Mouse (Mus musculus) ES-Bruce4 (cell line): ENCODE results near the gene Itga8. TPM values are rescaled to one million over a fixed set of nuclear protein-coding genes. Genes with fewer than 3 reads are reported as not detected.

Experiments
- H3K27ac ChIP-seq: 2 replicates; pipeline ENCODE4 v1.5.1; 2012; ENCODE audit warnings: low read length, inconsistent platforms; ENCODE audit not compliant: insufficient read depth
- H3K27me3 ChIP-seq: 2 replicates; pipeline ENCODE4 v1.6.1; 2012; ENCODE audit warnings: mild to moderate bottlenecking, low read length, inconsistent platforms; ENCODE audit not compliant: control insufficient read depth, poor library complexity, insufficient read depth, severe bottlenecking
- H3K36me3 ChIP-seq: 2 replicates; pipeline ENCODE4 v1.6.1; 2012; ENCODE audit warnings: inconsistent platforms, mild to moderate bottlenecking, low read length, moderate library complexity; ENCODE audit not compliant: control insufficient read depth, poor library complexity, insufficient read depth, severe bottlenecking
- H3K4me1 ChIP-seq: one replicate; pipeline ENCODE4 v1.8.1; 2011; ENCODE audit warnings: low read length; ENCODE audit not compliant: control insufficient read depth, insufficient read depth
- H3K4me3 ChIP-seq: 2 replicates; pipeline ENCODE4 v1.5.1; 2011; ENCODE audit warnings: low read depth, mild to moderate bottlenecking, low read length
- H3K9ac ChIP-seq: 2 replicates; pipeline ENCODE4 v1.6.1; 2012; ENCODE audit warnings: low read depth, mild to moderate bottlenecking, inconsistent platforms; ENCODE audit not compliant: poor library complexity, severe bottlenecking
- H3K9me3 ChIP-seq: replicated peaks from 2 replicates; pipeline ENCODE4 v1.6.1; 2012; ENCODE audit warnings: mild to moderate bottlenecking, low read length, inconsistent platforms; ENCODE audit not compliant: control insufficient read depth, poor library complexity, insufficient read depth, severe bottlenecking
- CTCF ChIP-seq: IDR thresholded peaks from one replicate; pipeline ENCODE4 v1.8.1; 2011; ENCODE audit warnings: low read depth, low read length
- EP300 ChIP-seq: IDR thresholded peaks from 2 replicates; pipeline ENCODE4 v1.6.1; 2011; ENCODE audit warnings: low read depth, low read length; ENCODE audit not compliant: insufficient read depth
- POLR2A ChIP-seq: IDR thresholded peaks from one replicate; pipeline ENCODE4 v1.8.1; 2011; ENCODE audit warnings: low read length; ENCODE audit not compliant: insufficient read depth
- polyA plus RNA-seq: library from polyadenylated mRNA; stranded (reverse); fragments of >200 nt; gene quantifications from 2 replicates; pipeline ENCODE4 v1.2.4, GENCODE M21; 2011; ENCODE audit warnings: low read depth; ENCODE audit not compliant: missing spikeins, insufficient read depth, insufficient read length

Gene Itga8
- polyA plus RNA-seq, 1 experiment = 1.3 TPM

GRCm38 (mm10) chr2:12115479-12115878, 186.2 kb downstream of the Itga8 start:
- no peak overlapping the region for H3K9ac ChIP-seq
- H3K27ac ChIP-seq = no peak overlapping the region
- H3K27me3 ChIP-seq = no peaks in the 10 kb centered on the region
- H3K36me3 ChIP-seq = no peaks in the 10 kb centered on the region
- no peak for TF ChIP-seq CTCF
- TF ChIP-seq EP300 = no peak
- TF ChIP-seq POLR2A = no peak
- no peaks in the 10 kb centered on the region for H3K9me3 ChIP-seq
- no peaks in the 10 kb centered on the region for H3K4me1 ChIP-seq
- no peak overlapping the region for H3K4me3 ChIP-seq

- Histone ChIP-seq H3K27ac (no peak overlapping the region), H3K27me3 (no peaks in the 10 kb centered on the region), H3K4me3 (no peak overlapping the region), H3K9ac (no peak overlapping the region), H3K4me1 (no peaks in the 10 kb centered on the region), H3K36me3 (no peaks in the 10 kb centered on the region), H3K9me3 (no peaks in the 10 kb centered on the region)
- TF ChIP-seq CTCF = no peak
- no peak for TF ChIP-seq EP300
Measured at GRCm38 (mm10) chr2:12109306-12109705, 192.4 kb downstream of the Itga8 start.

- Histone ChIP-seq H3K36me3 (no peaks in the 10 kb centered on the region), H3K9ac (no peak overlapping the region), H3K27ac (no peak overlapping the region), H3K9me3 (no peaks in the 10 kb centered on the region), H3K4me3 (no peak overlapping the region), H3K4me1 (no peaks in the 10 kb centered on the region), H3K27me3 (no peaks in the 10 kb centered on the region)
- TF ChIP-seq CTCF (no peak), EP300 (no peak), POLR2A (no peak)
Measured at GRCm38 (mm10) chr2:12108306-12108705, 193.4 kb downstream of the Itga8 start.

GRCm38 (mm10) chr2:12107265-12107664, 194.5 kb downstream of the Itga8 start:
- H3K4me1 ChIP-seq = no peaks in the 10 kb centered on the region
- H3K27ac ChIP-seq = no peak overlapping the region
- H3K9me3 ChIP-seq = no peaks in the 10 kb centered on the region
- no peaks in the 10 kb centered on the region for H3K27me3 ChIP-seq
- H3K9ac ChIP-seq = no peak overlapping the region
- no peak overlapping the region for H3K4me3 ChIP-seq
- no peaks in the 10 kb centered on the region for H3K36me3 ChIP-seq
- TF ChIP-seq POLR2A (no peak), CTCF (no peak), EP300 (no peak)

- Histone ChIP-seq H3K4me1 (no peaks in the 10 kb centered on the region), H3K9ac (no peak overlapping the region), H3K9me3 (no peaks in the 10 kb centered on the region), H3K36me3 (no peaks in the 10 kb centered on the region), H3K4me3 (no peak overlapping the region), H3K27me3 (no peaks in the 10 kb centered on the region), H3K27ac (no peak overlapping the region)
- TF ChIP-seq EP300 = no peak
- TF ChIP-seq CTCF = no peak
- no peak for TF ChIP-seq POLR2A
Measured at GRCm38 (mm10) chr2:12103183-12103582, 198.5 kb downstream of the Itga8 start.

- TF ChIP-seq POLR2A = no peak
- TF ChIP-seq CTCF = no peak
- TF ChIP-seq EP300 = no peak
- Histone ChIP-seq H3K27ac (no peak overlapping the region), H3K36me3 (no peaks in the 10 kb centered on the region), H3K9ac (no peak overlapping the region), H3K27me3 (no peaks in the 10 kb centered on the region; the same call in 1 of the 2 replicates), H3K4me1 (no peaks in the 10 kb centered on the region), H3K9me3 (no peaks in the 10 kb centered on the region), H3K4me3 (no peak overlapping the region)
Measured at GRCm38 (mm10) chr2:12092203-12092984, 209.3 kb downstream of the Itga8 start.
